Mouse (Mus musculus): ENCODE results near the gene 4921539E11Rik.

GRCm38 (mm10) chr4:103214925-103215820 is 75.5 kb downstream of the 4921539E11Rik start, which contains the start of gene Slc35d1:
- TF ChIP-seq EP300 (IDR thresholded peaks at IDR 0.05; ENCODE audit: low read depth), result no peak
- peak; percentile 32; the same call in 1 of the 2 replicates for TF ChIP-seq CTCF (IDR thresholded peaks at IDR 0.05; ENCODE audit: low read depth)
